Mouse (Mus musculus) testis, adult 2 months (tissue): ENCODE measurements around the gene Clcn3. TPM values are rescaled to one million over a fixed set of nuclear protein-coding genes. Genes with fewer than 3 reads are reported as not detected.

Experiments used
- H3K27ac ChIP-seq: fragments of 200-500 bp; 2 replicates; pipeline ENCODE4 v1.5.1; 2012; ENCODE audit warnings: low read depth, low read length; ENCODE audit not compliant: control insufficient read depth, insufficient read depth
- H3K27me3 ChIP-seq: fragments of 200-500 bp; 2 replicates; pipeline ENCODE4 v1.6.1; 2012; ENCODE audit warnings: mild to moderate bottlenecking, low read length, moderate library complexity; ENCODE audit not compliant: control insufficient read depth, insufficient read depth
- H3K36me3 ChIP-seq: fragments of 200-500 bp; 2 replicates; pipeline ENCODE4 v1.6.1; 2012; ENCODE audit warnings: mild to moderate bottlenecking, low read length; ENCODE audit not compliant: control insufficient read depth, insufficient read depth
- H3K4me1 ChIP-seq: fragments of 200-500 bp; 2 replicates; pipeline ENCODE4 v1.6.1; 2012; ENCODE audit warnings: low read length; ENCODE audit not compliant: control insufficient read depth, insufficient read depth
- H3K4me3 ChIP-seq: fragments of 200-500 bp; 2 replicates; pipeline ENCODE4 v1.5.1; 2012; ENCODE audit warnings: low read depth, mild to moderate bottlenecking, low read length, moderate library complexity, mixed read lengths; ENCODE audit not compliant: control insufficient read depth
- CTCF ChIP-seq: fragments of 200-500 bp; IDR thresholded peaks from 2 replicates; pipeline ENCODE4 v1.5.1; 2012; ENCODE audit warnings: low read depth, mild to moderate bottlenecking, inconsistent platforms, low read length, moderate library complexity; ENCODE audit not compliant: control insufficient read depth, insufficient read depth, insufficient replicate concordance
- POLR2A ChIP-seq: fragments of 200-500 bp; IDR thresholded peaks from 2 replicates; pipeline ENCODE4 v1.6.1; 2012; ENCODE audit warnings: low read depth, mild to moderate bottlenecking, inconsistent platforms, low read length, moderate library complexity; ENCODE audit not compliant: control insufficient read depth
- polyA plus RNA-seq: library from polyadenylated mRNA; depleted of rRNA; stranded (reverse); fragments of >200 nt; gene quantifications from 2 replicates; pipeline ENCODE4 v1.2.3, GENCODE M21; 2012

The Clcn3 gene
- polyA plus RNA-seq, 1 experiment: 15.6 TPM

- Histone ChIP-seq H3K4me1 (no peaks in the 10 kb centered on the region; the same call in 1 of the 2 replicates), H3K36me3 (no peaks in the 10 kb centered on the region), H3K27me3 (no peaks in the 10 kb centered on the region), H3K27ac (peak within 1 kb of the TSS; percentile 75; the same call in 1 of the 2 replicates), H3K4me3 (peak within 1 kb of the TSS; percentile 99)
- TF ChIP-seq CTCF: no peak
- peak; percentile 85 for TF ChIP-seq POLR2A
Observed at GRCm38 (mm10) chr8:60889843-60890519, 93.1 kb downstream of the Clcn3 start, which contains the start of gene Hpf1. TSS of gene Hpf1 (plus strand) at chr8:60890418.

- no peaks in the 10 kb centered on the region; the same call in 1 of the 2 replicates for H3K4me1 ChIP-seq
- H3K27ac ChIP-seq: no peak overlapping the region
- TF ChIP-seq CTCF (no peak), POLR2A (no peak)
- no peak overlapping the region for H3K4me3 ChIP-seq
- H3K27me3 ChIP-seq: no peaks in the 10 kb centered on the region
- no peaks in the 10 kb centered on the region for H3K36me3 ChIP-seq
Observed at GRCm38 (mm10) chr8:60889131-60889842, 93.8 kb downstream of the Clcn3 start.

GRCm38 (mm10) chr8:60886736-60887135 lies 96.4 kb downstream of the Clcn3 start:
- Histone ChIP-seq H3K4me1 (no peaks in the 10 kb centered on the region; the same call in 1 of the 2 replicates), H3K36me3 (no peaks in the 10 kb centered on the region), H3K4me3 (no peak overlapping the region), H3K27ac (no peak overlapping the region), H3K27me3 (no peaks in the 10 kb centered on the region)
- TF ChIP-seq POLR2A (no peak), CTCF (no peak)

GRCm38 (mm10) chr8:60883419-60884137 lies 99.5 kb downstream of the Clcn3 start:
- no peak overlapping the region for H3K4me3 ChIP-seq
- H3K36me3 ChIP-seq: no peaks in the 10 kb centered on the region
- H3K27me3 ChIP-seq: no peaks in the 10 kb centered on the region
- no peaks in the 10 kb centered on the region for H3K4me1 ChIP-seq
- no peak overlapping the region for H3K27ac ChIP-seq
- TF ChIP-seq POLR2A (no peak), CTCF (no peak)

- no peak overlapping the region for H3K4me3 ChIP-seq
- H3K27me3 ChIP-seq: no peaks in the 10 kb centered on the region
- no peaks in the 10 kb centered on the region for H3K4me1 ChIP-seq
- no peaks in the 10 kb centered on the region for H3K36me3 ChIP-seq
- TF ChIP-seq POLR2A (no peak), CTCF (no peak)
- no peak overlapping the region for H3K27ac ChIP-seq
Observed at GRCm38 (mm10) chr8:60878617-60879016, 104.5 kb downstream of the Clcn3 start.

GRCm38 (mm10) chr8:60870231-60871193 lies 112.6 kb downstream of the Clcn3 start:
- Histone ChIP-seq H3K27me3 (no peaks in the 10 kb centered on the region), H3K27ac (no peak overlapping the region), H3K36me3 (no peaks in the 10 kb centered on the region), H3K4me1 (no peaks in the 10 kb centered on the region; the same call in 1 of the 2 replicates), H3K4me3 (no peak overlapping the region)
- TF ChIP-seq CTCF: no peak
- TF ChIP-seq POLR2A: no peak

GRCm38 (mm10) chr8:60869761-60870160 lies 113.3 kb downstream of the Clcn3 start:
- H3K36me3 ChIP-seq: no peaks in the 10 kb centered on the region
- TF ChIP-seq POLR2A (no peak), CTCF (no peak)
- no peaks in the 10 kb centered on the region; the same call in 1 of the 2 replicates for H3K4me1 ChIP-seq
- H3K27ac ChIP-seq: no peak overlapping the region
- no peaks in the 10 kb centered on the region for H3K27me3 ChIP-seq
- no peak overlapping the region for H3K4me3 ChIP-seq
